Mouse (Mus musculus): ENCODE results near the gene Spock2.

Spock2 gene

DNA sequence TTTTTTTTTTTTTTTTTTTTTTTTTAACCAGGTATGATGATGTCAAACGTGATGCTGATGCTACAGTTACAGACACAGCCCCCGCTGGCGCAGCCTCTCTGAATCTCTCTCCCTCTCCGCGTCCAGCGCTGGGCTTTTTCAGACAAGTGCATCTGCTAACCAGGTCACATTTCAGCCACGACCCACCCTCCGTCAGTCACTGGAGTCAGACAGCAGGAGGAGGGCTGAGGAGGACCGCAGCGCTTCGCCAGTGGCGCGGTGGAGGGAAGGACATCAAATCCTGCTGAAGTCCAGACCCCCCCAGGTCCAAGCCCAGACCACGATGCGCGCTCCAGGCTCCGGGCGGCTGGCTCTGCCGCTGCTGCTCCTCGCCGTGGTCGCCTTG is at the start of gene Spock2:
TSS of gene Spock2 (plus strand) at position 74 of the 385 bp plus-strand sequence.
- DNase-seq, result peak in 1 of 2 experiments; percentile 83

DNA sequence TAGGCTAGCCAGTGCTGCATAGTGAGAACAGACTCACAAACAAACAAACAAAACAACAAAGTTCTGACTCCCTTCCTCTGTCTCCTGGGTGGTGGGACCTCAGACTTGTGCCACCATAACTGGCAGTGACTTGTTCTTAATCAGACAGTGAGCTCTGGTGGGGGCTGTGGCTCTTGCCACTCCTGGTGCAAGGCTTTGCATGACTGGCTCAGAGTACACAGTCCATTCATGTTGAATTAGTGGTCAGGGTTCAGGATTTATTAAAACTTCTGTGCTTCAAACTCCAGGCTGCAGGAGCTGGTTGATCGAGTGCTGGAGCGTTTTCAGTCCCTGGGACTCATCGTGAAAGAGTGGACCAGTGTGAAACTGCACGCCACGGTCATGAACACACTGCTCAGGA is 43.8 kb upstream of the Spock2 start:
- no peak for DNase-seq

DNA sequence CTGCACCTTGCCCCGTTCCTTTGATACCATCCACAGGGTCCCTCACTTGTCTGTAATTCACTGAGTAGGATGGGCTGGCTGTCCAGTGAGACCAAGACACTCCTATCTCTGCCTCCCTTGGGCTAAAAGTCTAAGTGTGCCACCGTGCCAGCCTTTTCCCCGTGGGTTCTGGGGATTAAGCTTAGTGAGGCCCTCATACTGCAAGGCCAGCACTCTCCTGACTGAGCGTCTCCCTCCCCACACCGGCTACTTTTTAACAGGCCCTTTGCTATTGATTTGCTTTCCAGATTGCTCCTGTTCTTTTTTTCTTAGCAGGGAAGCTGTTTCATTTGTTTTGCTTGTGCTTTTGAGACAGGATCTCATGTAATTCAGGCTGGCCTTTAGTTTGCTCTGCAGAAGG is 43.1 kb upstream of the Spock2 start:
- DNase-seq, result no peak

DNA sequence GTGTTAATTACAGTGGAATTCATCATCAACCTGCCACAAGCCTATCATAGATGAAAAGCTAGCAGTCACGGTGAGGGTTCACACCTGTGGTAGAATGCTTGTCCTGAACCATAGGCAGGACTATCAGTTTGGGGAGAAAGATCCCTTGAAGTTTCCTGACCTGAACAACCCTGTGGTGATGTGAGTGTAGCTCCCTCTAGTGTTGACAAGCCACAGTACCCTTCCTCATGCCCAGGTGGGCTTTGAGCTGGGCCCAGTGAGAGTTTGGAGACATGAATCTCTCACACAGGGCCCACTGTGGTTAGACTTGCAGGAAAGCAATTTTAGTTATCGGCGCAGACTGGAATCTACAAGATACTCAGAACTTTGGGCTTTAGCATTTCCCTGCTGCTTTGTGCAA is 39.5 kb upstream of the Spock2 start:
- peak; percentile 56 to 61 for DNase-seq

DNA sequence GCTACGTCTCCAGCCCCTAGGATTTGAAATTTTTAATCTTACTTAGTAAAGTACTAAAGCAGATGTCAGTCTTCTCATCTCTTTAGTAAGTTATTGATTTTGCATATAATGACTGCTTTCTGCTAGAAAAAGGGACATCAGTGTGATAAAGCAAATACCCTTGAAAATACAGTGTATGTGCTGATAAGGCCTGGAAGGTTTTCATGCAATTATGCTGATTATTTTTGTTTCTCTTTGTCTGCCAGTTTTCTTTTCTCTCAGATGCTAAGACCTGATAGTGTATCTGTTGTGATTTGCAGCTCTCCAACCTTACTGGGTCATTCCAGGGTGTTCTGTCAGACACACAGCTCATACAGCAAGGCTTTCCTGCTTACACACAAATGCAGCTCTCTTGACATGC is 30.9 kb upstream of the Spock2 start:
- no peak for DNase-seq

DNA sequence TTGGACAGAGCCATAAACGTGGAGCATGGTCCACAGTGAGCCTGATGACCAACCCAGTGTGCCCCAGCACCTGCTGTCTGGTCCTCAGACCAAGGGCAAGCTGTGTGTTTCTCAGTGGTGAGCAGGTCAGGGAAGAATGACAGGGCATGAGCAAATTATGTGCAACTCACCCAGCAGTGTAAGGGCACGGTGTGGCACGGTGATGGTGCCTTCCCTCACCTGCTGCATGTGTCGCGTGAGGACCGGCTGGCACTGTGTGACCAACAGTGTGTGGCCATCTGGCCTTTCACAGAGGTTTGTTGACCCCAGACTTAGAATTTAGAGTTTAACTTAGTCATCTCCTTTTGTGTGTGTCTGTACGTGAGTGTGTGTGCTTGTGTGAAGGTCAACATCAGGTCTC is 28.8 kb upstream of the Spock2 start:
- no peak for DNase-seq

DNA sequence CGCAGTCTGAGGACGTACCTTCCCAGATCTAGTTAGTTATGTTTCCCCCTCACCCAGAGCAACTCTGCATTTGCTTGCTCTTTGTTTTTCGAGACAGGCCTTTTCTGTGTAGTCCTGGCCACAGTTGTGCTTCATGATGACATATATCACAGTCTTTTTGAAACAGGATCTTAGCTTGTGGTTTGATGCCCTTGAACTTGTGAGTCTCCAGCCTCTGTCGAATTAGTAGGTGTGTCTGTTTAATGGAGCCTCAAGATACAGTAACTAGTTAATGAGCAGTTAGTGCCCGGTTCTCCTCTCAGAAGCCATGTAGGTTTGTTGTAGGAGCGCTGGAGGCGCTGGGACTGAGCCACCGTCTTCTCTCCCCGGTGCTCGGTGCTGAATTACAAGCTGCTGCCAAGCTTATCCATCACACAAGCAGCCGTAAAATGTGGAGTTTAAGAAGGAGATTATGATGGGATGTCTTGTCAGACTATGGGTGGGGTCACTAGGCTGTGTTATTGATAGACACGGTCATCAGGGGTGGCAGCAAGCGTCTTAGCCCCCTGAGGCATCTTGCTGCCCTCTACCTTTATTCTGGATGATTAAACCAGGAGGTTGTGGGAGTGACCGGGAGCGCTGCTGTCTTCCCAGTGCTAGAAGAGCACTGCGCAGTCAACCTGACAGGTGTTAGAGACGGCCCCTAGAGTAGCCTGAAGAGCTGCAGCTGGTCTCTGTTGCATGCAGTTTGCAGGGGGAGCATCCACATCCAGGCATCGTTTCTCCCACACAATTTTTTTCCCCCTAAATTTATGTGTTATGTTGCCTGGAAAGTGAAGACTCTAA is 28.1 kb upstream of the Spock2 start:
- no peak for DNase-seq

DNA sequence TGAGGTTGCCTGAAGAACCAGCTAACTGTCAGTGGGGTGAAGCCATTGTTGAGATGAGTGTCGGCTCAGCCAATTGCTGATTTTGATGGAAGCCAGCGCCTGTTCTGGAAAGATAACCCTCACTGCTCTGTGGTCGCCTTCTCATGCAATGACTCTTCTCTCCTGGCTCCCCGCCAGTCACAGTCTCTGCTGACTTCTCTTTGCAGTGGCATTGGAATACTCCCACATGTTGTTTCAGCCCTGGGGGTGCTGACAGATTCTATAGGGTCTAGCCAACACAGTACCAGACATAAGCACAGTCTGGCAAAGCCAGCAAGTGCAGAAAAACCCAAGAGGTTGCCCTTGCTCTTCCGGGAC is 27.5 kb upstream of the Spock2 start:
- DNase-seq, result peak; percentile 53 to 70

DNA sequence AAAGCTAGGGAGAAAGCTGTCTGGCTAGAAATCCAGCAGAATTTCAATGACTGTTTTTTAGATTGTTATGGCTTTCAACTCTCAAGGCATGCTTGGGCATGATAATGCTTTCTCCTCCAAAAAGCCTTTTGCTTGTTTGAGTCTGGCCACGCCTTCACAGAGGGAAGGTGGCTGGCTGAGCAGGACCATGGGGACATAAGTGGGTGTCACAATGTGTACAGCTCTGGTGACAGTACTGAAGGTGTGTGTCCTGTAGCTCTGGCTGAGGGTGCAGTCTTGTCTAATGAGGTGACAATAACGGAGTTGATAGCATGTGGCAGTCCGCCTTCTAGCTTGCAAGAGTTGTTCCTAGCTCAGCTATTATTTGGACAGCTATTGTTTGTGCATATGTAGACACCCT is 25.8 kb upstream of the Spock2 start:
- no peak for DNase-seq

DNA sequence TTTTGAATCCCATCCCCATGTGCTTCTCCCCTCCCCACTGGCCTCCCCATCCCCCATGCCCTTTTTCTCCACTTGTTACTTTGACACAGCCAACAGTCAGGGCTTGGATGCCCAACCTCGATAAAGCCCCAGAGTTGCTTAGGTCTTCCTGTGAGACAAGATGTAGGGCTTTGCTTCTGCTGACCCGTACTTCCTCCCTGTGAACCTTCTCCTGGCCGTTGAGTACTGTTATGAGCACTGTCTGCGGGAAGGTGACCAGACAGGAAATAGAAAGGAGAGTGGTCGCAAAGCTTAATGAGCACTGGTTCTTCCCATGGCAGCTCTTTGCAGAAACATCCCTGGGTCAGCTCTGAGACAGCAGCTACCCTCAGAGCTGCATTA is 25.4 kb upstream of the Spock2 start:
- no peak for DNase-seq

DNA sequence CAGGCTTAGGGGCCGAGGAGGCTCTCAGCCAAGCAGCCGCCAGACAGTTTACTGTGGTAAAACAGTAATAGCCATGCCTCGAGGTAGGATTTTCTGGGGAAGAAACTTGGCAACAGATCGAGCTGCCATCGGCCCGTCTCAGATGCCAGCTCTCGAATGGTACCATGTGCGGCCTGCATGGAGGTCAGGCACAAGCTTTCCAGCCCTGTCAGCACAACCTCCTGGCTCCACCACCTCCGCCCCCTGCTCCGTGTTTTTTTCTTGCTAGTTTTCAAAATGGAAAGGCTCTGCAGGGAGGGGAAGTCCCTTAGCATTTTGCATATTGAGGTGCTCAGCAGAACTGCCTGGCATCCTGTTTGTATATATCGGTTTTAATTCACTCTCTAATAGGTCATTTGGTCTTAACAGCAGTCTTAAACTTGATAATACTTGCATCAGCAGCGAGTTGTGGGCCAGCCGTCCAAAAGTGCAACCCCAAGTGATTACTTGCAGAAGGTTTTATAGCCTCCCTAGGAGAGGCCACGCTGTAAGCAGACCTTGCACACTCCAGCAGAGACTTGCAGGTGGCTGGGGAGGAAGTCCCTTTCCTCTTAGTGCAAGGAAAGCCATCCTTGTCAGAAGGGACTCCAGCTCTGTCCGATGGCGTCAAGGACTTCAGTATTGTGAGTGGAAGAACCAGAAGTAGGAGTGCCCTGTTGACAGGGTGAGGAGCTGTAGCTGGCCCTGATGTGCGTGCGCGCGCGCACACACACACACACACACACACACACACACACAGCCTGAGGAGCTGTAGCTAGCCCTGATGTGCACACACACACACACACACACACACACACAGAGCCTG is 24.8 kb upstream of the Spock2 start:
- DNase-seq, result peak; percentile 44 to 52

DNA sequence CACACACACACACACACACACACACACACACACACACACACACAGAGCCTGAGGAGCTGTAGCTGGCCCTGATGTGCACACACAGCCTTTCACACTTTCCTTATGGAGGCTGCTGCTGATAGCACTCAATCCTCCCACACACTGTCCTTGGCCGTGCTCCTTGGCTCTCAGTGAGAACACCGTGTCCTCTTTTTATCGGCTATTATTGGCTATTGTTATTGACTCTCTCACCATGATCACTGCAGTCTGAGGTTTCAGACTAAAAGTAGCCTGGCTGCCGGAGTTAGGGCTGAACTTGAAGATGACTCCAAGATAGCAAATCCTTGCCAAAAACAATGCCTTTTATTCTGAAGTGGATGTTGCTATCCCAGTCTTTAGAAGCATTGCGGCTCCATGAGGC is 24.1 kb upstream of the Spock2 start:
- DNase-seq, result peak; percentile 22 to 32

DNA sequence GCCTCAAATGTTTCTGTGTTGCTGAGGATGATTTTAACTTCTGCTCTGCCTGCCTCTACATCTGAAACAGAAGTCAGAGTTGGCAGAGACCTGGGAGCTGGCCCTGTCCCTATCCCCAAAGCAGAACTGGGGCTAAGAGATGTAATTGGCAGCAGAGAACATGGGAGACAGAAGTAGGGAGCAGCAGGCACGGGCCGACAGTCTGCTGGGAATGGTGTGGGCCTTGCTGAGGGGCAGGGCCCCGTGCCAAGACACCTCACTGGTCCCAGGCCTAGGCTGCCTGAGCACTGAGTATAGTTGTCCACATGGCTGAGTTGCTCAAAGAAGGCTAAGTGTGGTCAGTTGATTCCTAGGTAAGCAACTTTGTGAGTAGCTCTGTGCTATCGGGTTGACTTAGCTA is 22.0 kb upstream of the Spock2 start:
- peak; percentile 53 to 55 for DNase-seq

DNA sequence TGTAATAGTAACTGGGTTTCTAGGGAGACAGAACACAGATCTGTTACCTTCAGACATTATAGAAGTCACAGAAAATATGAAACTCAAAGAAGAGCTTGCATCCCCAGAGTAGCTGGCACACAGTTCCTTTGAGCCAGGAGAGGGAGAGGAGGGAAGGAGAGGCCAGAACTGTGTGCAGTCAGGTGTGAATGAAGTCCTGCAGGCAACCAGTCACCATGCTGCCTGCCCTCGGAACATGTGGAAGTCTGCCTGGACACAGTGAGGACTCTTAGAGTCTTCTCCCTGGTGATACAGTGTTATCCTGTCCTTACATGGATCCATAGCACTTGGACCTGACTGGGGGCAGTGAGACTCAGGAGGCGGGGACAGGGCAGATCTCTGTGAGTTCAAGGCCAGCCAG is 13.7 kb upstream of the Spock2 start:
- no peak for DNase-seq

DNA sequence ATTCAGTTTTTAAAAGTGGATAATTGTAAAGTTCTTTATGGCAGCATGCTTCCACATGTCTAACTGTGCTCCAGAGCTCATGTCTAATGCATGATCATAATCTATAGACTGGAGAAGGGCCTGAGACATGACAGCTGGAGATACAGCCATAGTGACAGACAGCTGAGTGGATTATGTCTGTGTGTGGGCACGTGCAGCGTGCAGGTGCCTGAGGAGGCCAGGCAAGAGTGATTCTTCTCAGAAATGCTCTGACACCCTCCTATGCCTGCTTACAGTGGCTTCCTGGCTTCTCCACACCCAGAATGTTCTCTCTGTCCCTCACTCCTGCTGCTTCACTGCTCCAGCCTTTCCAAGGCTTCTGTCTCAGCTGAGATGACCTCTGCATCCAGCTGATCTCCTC is 12.3 kb upstream of the Spock2 start:
- no peak for DNase-seq

DNA sequence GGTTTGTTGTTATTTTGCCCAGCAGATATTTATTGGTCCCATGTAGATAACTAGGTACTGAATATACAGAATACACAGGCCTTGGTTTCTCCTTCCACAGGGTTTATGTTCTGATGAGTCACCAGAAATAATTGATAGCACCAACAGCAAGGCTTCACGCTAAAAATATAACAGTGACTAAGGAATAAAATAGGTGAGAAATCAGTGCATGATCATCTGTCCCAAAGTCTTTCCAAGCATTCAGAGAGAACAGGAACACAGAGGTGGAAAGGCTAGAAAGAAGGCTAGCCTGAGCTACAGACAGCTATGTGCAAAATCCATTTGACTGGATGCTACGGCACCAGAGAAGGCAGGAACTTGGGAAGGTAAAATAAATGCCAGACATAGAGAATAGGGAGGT is 10.5 kb upstream of the Spock2 start:
- DNase-seq, result no peak

DNA sequence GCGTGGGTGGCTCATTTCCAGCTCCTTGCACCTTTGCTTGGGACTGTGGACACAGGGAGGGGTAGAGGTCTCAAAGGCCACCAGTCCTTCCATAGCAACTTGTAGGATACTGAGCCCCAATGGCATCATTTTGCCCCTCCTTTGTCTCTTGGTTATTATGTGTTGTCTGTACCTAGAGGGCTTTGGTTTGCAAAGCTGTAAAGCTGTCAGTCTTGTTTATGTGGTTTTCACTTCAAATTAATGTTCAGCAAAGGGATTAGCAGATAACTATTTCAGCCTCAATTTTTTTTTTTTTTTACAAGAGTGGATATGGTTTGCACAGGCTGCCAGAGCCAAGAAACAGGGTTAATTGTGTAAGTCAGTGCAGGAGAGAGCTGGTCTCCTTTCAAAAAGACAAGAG is 9.7 kb upstream of the Spock2 start:
- DNase-seq, result no peak

DNA sequence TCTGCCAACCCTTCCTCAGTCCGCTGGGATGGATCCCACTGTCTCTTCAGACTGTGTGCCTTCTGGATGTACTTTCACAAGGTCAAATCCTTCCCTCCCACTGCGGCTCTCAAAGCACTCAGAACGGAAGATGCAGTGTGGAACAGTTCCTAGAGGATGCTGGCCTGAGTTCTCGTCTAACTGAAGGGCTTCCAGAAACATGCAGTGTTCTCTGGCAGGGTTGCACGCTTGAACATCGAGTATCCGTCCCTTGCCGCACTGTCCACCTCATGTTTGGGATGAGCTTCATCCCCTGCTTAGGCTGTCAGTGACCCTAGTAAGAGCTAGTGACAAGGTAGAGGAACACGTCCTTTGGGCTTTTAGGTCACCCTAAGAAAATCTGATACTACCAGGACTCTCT is 8.9 kb upstream of the Spock2 start:
- peak; percentile 62 to 73 for DNase-seq

DNA sequence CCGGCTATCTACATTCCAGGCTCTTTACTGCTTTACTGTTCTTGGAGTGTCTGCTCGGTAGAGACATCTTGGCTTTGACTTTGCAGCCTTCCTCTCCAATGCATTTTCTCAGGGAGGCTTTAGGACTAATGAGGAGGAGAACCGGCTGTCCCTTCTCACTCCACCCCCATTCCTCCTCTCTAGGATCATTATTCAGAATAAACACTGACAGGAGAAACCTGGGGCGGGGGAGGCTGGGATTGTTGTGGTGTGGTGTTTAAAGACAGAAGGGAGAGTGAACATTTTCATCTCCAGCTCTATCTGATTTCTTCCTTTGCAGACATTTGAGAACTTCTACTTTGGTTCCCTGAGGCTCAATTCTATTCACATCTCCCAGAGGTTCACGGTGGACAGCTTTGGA is 8.2 kb upstream of the Spock2 start:
- no peak for DNase-seq

DNA sequence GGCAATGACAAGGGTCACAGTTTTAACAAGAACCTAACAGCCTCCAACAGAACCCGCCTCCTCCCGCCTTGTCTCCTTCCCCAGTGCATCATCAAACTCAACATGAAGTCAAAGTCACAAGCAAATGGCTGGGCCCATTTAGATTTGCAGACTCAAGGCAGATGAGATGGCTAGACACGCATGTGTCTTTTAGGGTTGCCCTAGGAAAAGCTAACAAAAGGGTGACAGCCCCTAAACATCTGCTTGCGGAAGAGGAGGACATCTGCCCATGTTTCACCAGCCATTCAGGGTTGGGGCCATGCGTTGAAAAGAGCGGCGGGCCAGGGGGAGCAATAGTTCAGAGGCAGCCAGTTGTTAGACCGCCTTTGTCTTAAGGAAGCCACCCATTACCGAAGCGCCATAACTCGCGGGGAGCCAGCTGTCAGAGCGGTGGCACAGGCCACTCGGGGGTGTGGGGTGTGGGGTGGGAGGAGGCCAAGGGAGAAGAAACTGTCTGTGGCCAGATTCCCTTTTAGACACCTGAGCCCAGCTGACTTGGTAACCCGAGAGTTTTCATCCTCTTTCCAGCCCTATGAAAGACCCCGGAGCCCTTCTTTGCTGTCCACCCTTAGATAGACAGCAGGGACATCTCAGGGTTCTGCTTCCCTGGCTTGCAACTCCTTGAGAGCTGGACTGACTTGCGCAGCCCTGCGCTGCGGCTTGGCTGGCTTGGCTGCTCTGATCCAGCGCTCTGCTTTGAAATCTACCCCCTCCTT is 451 bp upstream of the Spock2 start:
- peak; percentile 32 to 42 for DNase-seq

DNA sequence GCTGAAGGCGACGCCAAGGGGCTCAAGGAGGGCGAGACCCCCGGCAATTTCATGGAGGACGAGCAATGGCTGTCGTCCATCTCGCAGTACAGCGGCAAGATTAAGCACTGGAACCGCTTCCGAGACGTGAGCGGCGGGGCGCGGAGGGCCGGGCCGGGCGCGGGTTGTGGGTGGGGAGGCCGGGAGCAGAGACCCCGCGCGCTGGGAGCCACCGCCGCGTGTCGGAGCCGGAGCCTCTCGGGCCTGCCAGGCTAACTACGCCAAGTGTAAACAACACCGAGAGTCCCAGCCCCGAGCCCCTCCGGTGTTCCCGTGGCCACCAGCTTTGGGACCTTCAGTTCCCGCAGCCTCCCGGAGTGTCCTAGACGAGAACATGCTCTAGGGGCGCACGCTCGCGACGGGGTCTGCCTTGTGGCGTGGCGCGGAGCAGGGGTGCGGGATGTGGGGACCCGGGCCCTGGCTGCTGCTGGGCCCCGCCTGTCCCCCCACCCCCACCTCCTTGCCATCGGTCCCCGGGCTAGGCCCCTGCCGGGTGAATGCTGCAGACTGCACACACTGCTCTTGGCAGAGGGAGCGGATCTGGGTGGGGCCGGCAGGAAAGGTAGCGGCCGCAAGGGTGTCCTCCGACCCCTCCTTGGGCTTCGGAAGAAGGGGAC is 640 bp downstream of the Spock2 start:
- DNase-seq, result peak; percentile 75 to 81

DNA sequence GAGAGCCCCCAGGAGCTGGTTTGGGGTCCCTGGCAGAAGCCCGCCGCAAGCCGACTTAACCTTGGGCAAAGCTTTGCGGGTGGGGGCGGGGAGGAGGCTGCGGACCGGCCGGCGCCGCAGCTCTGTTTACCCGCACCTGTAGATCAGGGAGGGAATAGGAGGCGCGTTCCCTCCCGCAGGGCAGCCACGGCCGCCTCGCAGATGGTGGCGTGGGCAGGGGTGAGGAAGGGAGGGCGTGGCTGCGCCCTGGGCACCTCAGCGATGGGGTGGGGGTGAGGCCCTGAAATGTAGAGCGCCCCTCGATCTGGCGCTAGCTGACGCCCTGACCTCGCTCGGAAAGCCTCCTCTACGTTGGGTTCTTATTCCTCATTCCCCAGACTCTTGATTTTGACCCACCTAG is 1.4 kb downstream of the Spock2 start:
- DNase-seq, result peak; percentile 81 to 82

Data from cerebellum, postnatal 14 days (tissue).